Mouse (Mus musculus) left cerebral cortex, adult 2 months (tissue): ENCODE data around the gene Krt84. TPM values are rescaled to one million over a fixed set of nuclear protein-coding genes. Genes with fewer than 3 reads are reported as not detected.

Experiments used
- DNase-seq, 2 experiments: peaks; one replicate each; pipeline ENCODE4 v3.0.0; 2021 to 2022; ENCODE audit warnings: low spot score in 2 of 2, mixed read lengths in 1 of 2; ENCODE audit errors: extremely low spot score in 1 of 2
- H3K27ac ChIP-seq: fragments of 200-600 bp; 2 replicates; pipeline ENCODE4 v1.8.1; 2022
- H3K4me3 ChIP-seq: fragments of 200-600 bp; 2 replicates; pipeline ENCODE4 v1.8.1; 2022
- CTCF ChIP-seq: fragments of 200-600 bp; IDR thresholded peaks from 2 replicates; pipeline ENCODE4 v1.8.1; 2022; ENCODE audit warnings: antibody characterized with exemption, mild to moderate bottlenecking, moderate library complexity
- intact Hi-C: fragments of 180-260 bp; cut with DNase I; formaldehyde crosslinking; loops from one replicate; pipeline ENCODE4 v1.15.1; 2025
- microRNA-seq, 2 experiments: library from miRNA; unstranded; fragments of <30 nt; microRNA quantifications; one replicate each; pipeline ENCODE4 v1.2.0; 2021
- total RNA-seq, 2 experiments: library from RNA; stranded (reverse); gene quantifications; 2 replicates each; pipeline ENCODE4 v1.2.3; 2021

Krt84 gene
- total RNA-seq, 2 experiments from 2014 or later, result not detected

DNA sequence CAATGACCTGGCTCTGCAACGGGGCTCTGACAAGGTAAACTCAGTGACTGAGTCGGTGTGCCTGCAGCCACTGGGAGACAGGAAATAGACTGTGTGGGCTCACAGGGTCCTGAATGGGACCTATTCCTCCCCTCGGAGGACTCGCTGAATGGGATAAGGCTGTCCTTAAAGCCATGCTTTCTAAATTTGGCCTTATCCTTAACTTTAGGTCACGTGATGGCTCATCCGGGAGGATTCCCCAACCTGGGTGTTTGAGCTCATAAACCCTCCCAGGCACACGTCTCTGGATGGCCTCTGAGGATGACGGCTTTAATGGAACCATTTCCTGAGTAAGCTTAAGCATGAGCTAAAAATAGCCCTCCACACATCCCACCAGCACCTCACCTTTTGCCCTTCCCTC is 39.9 kb downstream of the Krt84 start:
- intact Hi-C loops, result no loop called here
- no peak overlapping the region for H3K4me3 ChIP-seq
- DNase-seq, result no peak
- TF ChIP-seq CTCF, result no peak
- no peak overlapping the region for H3K27ac ChIP-seq

DNA sequence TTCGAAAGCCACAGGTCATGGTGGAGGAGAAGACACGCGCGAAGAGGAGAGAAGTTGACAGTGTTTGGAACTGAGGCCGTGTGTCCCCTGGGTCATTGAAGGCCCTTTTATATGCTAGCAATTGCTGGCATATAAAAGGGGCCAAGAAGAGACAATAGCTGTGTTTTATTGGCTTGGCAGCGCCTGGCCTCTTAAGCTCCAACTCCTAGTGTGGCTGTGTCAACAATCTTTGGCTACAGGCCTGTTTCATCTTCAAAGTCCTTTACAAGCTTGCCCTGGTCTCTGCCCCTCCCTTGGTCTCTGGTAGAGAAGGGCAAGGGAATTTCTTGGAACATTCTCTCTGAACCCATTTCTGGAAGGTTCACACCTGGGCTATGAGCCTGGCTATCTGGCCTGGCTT is 41.2 kb downstream of the Krt84 start, which contains the start of gene Krt83:
Gene Krt83, minus strand, starts transcription at position 82 of the 400 bp plus-strand sequence.
- DNase-seq, result no peak
- intact Hi-C loops, result no loop called here
- H3K4me3 ChIP-seq, result no peak within 1 kb of the TSS
- H3K27ac ChIP-seq, result no peak within 1 kb of the TSS
- no peak for TF ChIP-seq CTCF

DNA sequence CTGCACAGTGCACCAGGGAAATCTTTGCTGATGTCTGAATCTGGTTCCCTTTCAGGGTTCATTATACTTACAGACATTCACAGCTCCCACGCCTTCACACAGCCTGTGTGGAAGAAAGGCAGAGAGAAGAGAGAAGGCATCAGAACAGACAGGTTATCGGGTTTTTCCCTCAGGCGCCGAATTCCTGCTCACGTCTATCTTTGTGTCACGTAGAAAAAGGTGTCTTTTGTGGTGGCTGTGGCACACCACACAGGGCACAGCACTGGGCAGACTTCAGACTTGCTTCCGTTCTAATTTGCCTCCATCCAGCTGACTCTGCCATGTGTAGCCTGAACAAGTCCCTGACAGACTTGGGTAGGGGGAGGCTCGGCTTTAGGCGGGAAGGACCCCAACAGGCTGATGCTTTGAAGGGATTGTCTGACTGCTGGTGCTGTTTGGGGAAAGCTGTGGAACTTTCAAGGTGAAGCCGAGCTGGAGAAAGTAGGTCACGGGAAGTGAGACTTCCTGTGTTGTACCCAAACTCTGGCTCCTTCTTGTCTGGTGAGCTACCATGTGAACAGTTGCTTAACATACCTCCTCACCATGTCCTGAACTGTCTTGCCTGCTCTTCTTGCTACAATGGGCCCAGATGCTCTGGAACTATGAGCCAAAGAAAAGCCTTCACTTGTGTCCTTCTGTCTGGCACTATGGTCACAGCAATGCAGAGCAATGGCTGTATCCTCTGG is 46.5 kb downstream of the Krt84 start:
- Histone ChIP-seq H3K27ac (no peak overlapping the region), H3K4me3 (no peak overlapping the region)
- intact Hi-C loops, result no loop called here
- no peak for TF ChIP-seq CTCF
- peak; percentile 18 to 35 for DNase-seq

DNA sequence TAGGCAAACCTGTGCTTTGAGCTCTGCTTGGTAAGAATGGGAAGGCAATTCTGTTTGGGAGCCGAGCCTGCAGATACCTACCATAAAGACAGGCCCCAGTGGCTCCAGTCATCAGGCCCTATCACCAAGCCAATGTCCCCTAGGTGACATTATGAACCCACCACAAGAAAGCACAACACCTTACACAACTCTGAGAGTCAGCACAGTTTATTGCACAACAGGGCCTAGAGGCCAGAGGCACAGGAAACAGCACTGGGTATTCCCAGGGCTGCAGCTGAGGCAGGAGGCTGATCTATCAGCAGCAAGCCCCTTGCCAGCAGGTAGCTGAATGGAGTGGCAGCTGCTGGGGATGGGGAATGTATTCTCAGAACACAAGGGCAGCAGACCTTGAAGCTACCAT is 47.7 kb downstream of the Krt84 start:
- DNase-seq, result no peak
- intact Hi-C loops, result no loop called here
- Histone ChIP-seq H3K4me3 (no peak overlapping the region), H3K27ac (no peak overlapping the region)
- no peak for TF ChIP-seq CTCF

DNA sequence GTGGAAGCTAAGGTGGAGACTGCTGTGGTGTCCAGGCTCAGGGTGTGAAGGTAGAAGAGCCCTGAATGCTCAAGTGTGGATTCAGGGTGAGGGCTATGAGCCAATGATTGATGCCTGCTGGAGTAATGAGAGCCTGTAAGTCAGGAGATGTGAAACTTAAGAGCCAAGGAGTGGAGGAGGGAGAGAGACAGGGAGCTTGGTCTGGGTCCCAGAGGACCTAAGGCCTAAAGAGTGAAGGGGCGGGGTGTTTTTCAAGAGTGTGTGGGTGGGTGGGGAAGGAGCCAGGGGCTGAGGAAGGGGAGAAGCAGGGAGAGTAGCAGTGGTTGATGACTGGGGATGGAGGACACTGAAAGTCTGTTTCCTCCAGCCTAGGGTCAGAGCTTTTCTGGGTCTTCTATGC is 49.0 kb downstream of the Krt84 start:
- intact Hi-C loops, result no loop called here
- Histone ChIP-seq H3K4me3 (no peak overlapping the region), H3K27ac (no peak overlapping the region)
- TF ChIP-seq CTCF, result no peak
- no peak for DNase-seq

DNA sequence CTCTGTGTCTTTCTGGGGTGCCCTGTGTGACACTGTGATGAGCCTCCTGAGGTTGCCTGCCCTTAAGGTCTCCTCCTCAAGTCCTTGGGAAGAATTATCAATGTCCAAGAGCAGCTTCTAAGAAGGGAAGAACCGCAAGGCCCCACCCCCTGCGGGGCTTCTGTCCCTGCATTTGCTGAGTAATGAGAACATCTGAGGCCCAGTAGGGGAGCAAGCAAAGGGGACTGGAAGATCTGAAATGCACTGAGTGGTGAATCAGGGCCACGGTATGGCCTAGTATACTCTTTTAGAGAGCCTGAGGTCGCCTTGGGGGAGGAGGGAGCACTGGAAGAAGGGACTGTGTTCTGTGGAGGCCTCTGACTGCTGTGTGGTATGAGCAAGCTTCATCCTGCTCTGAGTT is 50.6 kb downstream of the Krt84 start:
- intact Hi-C loops, result no loop called here
- no peak overlapping the region for H3K4me3 ChIP-seq
- no peak overlapping the region for H3K27ac ChIP-seq
- TF ChIP-seq CTCF, result no peak
- DNase-seq, result no peak

DNA sequence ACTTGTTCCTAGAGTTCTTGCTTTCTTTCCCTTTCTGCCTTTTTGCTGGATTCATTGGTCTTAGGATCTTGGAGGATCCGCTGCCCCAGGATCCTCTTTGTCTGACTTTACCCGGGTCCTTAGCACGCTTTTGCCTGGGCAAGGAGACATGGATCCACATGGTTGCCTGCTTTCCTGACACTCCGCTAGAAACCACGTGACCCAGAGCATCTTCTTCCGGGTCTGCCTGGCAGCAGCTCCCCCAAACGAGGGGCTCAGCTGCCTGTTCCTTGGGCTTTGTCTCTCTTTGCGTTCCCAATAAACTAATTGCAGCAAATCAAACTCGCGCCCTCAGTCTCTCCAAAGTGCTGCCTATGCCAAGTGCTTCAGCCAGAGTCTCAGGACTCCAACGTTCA is 53.0 kb downstream of the Krt84 start:
- no peak for DNase-seq
- H3K27ac ChIP-seq, result no peak overlapping the region
- intact Hi-C loops, result no loop called here
- TF ChIP-seq CTCF, result no peak
- H3K4me3 ChIP-seq, result peak overlapping the region; percentile 35; the same call in 1 of the 2 replicates

DNA sequence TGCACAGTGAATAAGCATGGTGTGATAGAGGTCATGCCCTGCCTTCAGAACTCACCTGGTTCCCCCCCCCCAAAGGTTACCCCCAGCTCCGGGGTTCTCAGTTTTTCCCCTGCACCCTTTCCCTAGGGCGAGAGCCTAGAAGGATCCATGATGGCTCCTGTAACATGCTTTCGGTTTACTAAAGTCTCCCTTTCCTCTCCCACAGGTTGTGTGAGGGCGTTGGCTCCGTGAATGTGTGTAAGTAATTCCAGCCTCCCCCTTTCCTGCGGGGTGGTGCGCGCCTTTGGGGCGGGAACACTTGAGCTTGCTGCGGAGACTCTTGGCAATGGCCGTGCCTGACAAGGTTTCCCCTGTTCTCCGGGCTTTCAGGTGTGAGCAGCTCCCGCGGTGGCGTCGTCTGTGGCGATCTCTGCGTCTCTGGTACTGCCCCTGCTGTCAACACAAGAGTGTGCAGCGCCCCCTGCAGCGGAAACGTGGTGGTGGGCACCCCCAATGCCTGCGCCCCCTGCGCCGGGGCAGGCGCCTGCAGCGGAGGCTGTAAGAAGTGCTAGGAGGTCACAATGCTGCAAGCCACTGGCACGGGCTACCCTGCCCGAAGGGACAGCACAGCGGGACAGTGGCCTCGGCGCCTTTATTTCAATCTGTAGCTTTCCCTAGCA is 53.5 kb downstream of the Krt84 start:
- no peak overlapping the region for H3K27ac ChIP-seq
- intact Hi-C loops, result no loop called here

More for the DNA sequence above, 53.5 kb downstream of the Krt84 start:
- H3K4me3 ChIP-seq, result peak overlapping the region; percentile 35
- DNase-seq, result peak; percentile 34 to 51
- TF ChIP-seq CTCF, result peak; percentile 56

Small RNA genes lying within 50 kb of the gene (microRNA-seq; reads per million reads assigned to microRNA genes)
- 0 reads per million in 2 experiments for gene Gm44393
- 0 reads per million in 2 experiments for gene Gm44460

Other genes starting within 250 kb of the Krt84 start
- 10 to 100 TPM; 41.9 to 44.5 TPM for gene Atg101, start 248.5 kb downstream of the Krt84 start, total RNA-seq
- under 1 TPM; 0.30 to 0.41 TPM for gene 6030408B16Rik, start 239.6 kb downstream of the Krt84 start, total RNA-seq
- gene Krt80, start 162.7 kb downstream of the Krt84 start, total RNA-seq, result 1 to 10 TPM; 2.9 to 3.9 TPM
- gene Krt7, start 121.8 kb downstream of the Krt84 start, total RNA-seq, result under 1 TPM; 0.09 to 0.48 TPM
- under 1 TPM in 1 of 2 experiments, not detected in 1; 0.14 TPM for gene Krt87, start 94.0 kb downstream of the Krt84 start, total RNA-seq
- gene Krt88, start 85.1 kb downstream of the Krt84 start, total RNA-seq, result not detected
- gene Krt81, start 69.1 kb downstream of the Krt84 start, total RNA-seq, result not detected
- not detected for gene Krt86, start 59.3 kb downstream of the Krt84 start, total RNA-seq
- gene Krt83, start 41.3 kb downstream of the Krt84 start, total RNA-seq, result not detected
- not detected for gene Gm49425, start 15.6 kb downstream of the Krt84 start, total RNA-seq
- not detected for gene Krt82, start 17.8 kb upstream of the Krt84 start, total RNA-seq
- gene Krt90, start 30.1 kb upstream of the Krt84 start, total RNA-seq, result not detected
- not detected for gene Krt75, start 41.1 kb upstream of the Krt84 start, total RNA-seq
- not detected for gene Gm5414, start 95.4 kb upstream of the Krt84 start, total RNA-seq
- gene Gm5478, start 114.6 kb upstream of the Krt84 start, total RNA-seq, result not detected
- not detected for gene Krt6b, start 147.5 kb upstream of the Krt84 start, total RNA-seq
- not detected for gene Krt6a, start 161.5 kb upstream of the Krt84 start, total RNA-seq
- gene Krt5, start 180.1 kb upstream of the Krt84 start, total RNA-seq, result not detected
- not detected for gene Krt71, start 210.3 kb upstream of the Krt84 start, total RNA-seq